Mouse (Mus musculus) olfactory bulb, adult 2 months (tissue): ENCODE data around the gene Phlpp2. TPM values are rescaled to one million over a fixed set of nuclear protein-coding genes. Genes with fewer than 3 reads are reported as not detected.

Source experiments
- H3K27ac ChIP-seq: fragments of 200-500 bp; 2 replicates; pipeline ENCODE4 v1.5.1; 2012; ENCODE audit warnings: low read depth, low read length; ENCODE audit not compliant: insufficient read depth
- H3K4me1 ChIP-seq: fragments of 200-500 bp; 2 replicates; pipeline ENCODE4 v1.6.1; 2012; ENCODE audit warnings: low read length; ENCODE audit not compliant: control insufficient read depth, insufficient read depth
- H3K4me3 ChIP-seq: fragments of 200-500 bp; 2 replicates; pipeline ENCODE4 v1.5.1; 2012; ENCODE audit warnings: mild to moderate bottlenecking, low read depth, low read length, moderate library complexity; ENCODE audit not compliant: insufficient read depth
- CTCF ChIP-seq: fragments of 200-500 bp; IDR thresholded peaks from 2 replicates; pipeline ENCODE4 v1.5.1; 2012; ENCODE audit warnings: low read depth, mild to moderate bottlenecking, low read length, moderate library complexity; ENCODE audit not compliant: insufficient read depth
- POLR2A ChIP-seq: fragments of 200-500 bp; IDR thresholded peaks from 2 replicates; pipeline ENCODE4 v1.6.1; 2012; ENCODE audit warnings: mild to moderate bottlenecking, low read depth, low read length, moderate library complexity; ENCODE audit not compliant: insufficient read depth
- WGBS: fragments of 180-500 bp; shearing (Covaris S2); methylation state at CpG from one replicate; pipeline ENCODE4 v1.1.7; 2018; 5-methylcytosine and 5-hydroxymethylcytosine counted together
- polyA plus RNA-seq: library from polyadenylated mRNA; stranded (reverse); fragments of >200 nt; gene quantifications from 2 replicates; pipeline ENCODE4 v1.2.4, GENCODE M21; 2012; ENCODE audit warnings: low replicate concordance; ENCODE audit not compliant: missing spikeins, insufficient read depth, insufficient read length

The Phlpp2 gene
- not detected in 2 replicates for polyA plus RNA-seq

GRCm38 (mm10) chr8:109868003-109868679 lies at the start of gene Phlpp2:
TSS of gene Phlpp2 (plus strand) at chr8:109868542.
- WGBS, result under 1% methylated on average over 42 of the region's 42 CpGs
- Histone ChIP-seq H3K4me3 (peak within 1 kb of the TSS; percentile 80), H3K27ac (no peak within 1 kb of the TSS), H3K4me1 (peaks cover 4% of the 10 kb centered on the region)
- TF ChIP-seq POLR2A (no peak), CTCF (0 out of 2 replicates have a peak, but pooled peaks have one; percentile 17)

DNA sequence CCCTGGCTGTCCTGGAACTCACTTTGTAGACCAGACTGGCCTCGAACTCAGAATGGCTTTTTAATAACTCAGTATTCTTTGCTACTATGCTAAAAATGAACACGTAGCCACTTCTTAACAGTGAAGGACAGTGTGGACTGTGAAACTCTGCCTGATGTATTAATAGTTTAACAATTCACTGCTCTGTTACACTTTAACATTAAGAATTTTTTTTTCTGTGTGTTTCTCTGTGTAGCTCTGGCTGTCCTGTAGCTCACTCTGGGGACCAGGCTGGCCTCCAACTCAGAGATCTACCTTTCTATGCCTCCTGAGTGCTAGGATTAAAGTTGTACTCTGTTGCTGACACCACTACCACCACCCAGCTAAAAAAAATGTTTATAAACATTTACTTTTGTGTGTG lies 44.8 kb upstream of the Phlpp2 start:
- WGBS, result 84% methylated on average over 2 of the region's 2 CpGs
- Histone ChIP-seq H3K4me3 (no peak overlapping the region), H3K27ac (no peak overlapping the region), H3K4me1 (no peaks in the 10 kb centered on the region)
- TF ChIP-seq CTCF, result no peak
- TF ChIP-seq POLR2A, result no peak

DNA sequence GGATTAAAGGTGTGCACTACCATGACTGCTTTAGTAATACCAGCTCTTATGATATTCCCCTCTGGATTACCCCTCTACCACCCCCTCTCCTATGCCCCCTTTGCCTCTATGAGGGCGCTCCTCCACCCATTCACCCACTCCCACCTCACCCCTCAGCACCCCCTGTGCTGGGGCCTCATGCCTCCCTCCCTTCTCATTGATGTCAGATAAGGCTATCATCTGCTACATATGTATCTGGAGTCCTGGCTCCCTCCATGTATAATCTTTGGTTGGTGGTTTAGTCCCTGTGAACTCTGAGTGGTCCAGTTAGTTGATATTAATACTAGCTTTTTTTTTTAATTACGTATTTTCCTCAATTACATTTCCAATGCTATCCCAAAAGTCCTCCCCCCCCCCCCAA lies 28.5 kb upstream of the Phlpp2 start:
- Histone ChIP-seq H3K4me3 (no peak overlapping the region), H3K4me1 (no peaks in the 10 kb centered on the region), H3K27ac (no peak overlapping the region)
- TF ChIP-seq POLR2A, result no peak
- TF ChIP-seq CTCF, result no peak
- 94% methylated on average over 2 of the region's 2 CpGs for WGBS

GRCm38 (mm10) chr8:109842468-109842867 lies 25.9 kb upstream of the Phlpp2 start:
- Histone ChIP-seq H3K4me3 (no peak overlapping the region), H3K27ac (no peak overlapping the region), H3K4me1 (no peaks in the 10 kb centered on the region)
- TF ChIP-seq CTCF, result no peak
- TF ChIP-seq POLR2A, result no peak
- WGBS, result 97% methylated on average over 1 of the region's 1 CpGs

- Histone ChIP-seq H3K4me3 (no peak overlapping the region), H3K4me1 (no peaks in the 10 kb centered on the region), H3K27ac (no peak overlapping the region)
- WGBS, result 76% methylated on average over 2 of the region's 2 CpGs
- TF ChIP-seq CTCF (no peak), POLR2A (no peak)
Measured at GRCm38 (mm10) chr8:109847866-109848265, 20.5 kb upstream of the Phlpp2 start.

DNA sequence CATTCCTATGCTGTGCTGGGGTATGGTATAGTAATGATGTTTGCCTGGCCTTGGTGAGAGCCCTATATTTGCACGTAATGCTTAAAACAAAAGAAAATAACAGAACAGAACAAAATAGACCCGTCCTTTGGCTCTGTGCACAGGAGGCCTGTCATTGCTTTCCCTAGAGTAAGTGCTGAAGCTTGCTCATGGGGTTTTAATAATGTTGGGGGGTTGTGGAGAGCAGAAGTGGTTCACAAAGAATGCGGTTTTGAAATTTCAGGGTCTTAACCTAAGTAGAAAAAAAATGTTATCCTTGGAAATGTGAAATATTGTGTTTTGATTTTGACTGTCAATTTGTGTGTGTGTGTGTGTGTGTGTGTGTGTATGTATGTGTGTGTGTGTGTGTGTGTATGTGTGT lies 19.4 kb upstream of the Phlpp2 start:
- Histone ChIP-seq H3K4me1 (no peaks in the 10 kb centered on the region), H3K4me3 (no peak overlapping the region), H3K27ac (no peak overlapping the region)
- WGBS, result 58% methylated on average over 3 of the region's 3 CpGs
- TF ChIP-seq POLR2A, result no peak
- no peak for TF ChIP-seq CTCF

- TF ChIP-seq POLR2A, result no peak
- TF ChIP-seq CTCF, result no peak
- H3K27ac ChIP-seq, result no peak overlapping the region
Measured at GRCm38 (mm10) chr8:109853423-109853822, 14.9 kb upstream of the Phlpp2 start.

GRCm38 (mm10) chr8:109854522-109854921 lies 13.8 kb upstream of the Phlpp2 start:
- WGBS, result 92% methylated on average over 4 of the region's 4 CpGs
- no peak overlapping the region for H3K27ac ChIP-seq
- TF ChIP-seq POLR2A, result no peak
- no peak for TF ChIP-seq CTCF
- no peaks in the 10 kb centered on the region for H3K4me1 ChIP-seq
- H3K4me3 ChIP-seq, result no peak overlapping the region

More at GRCm38 (mm10) chr8:109853423-109853822, 14.9 kb upstream of the Phlpp2 start:
- Histone ChIP-seq H3K4me1 (no peaks in the 10 kb centered on the region), H3K4me3 (no peak overlapping the region)
- WGBS, result 30% methylated on average over 6 of the region's 6 CpGs

DNA sequence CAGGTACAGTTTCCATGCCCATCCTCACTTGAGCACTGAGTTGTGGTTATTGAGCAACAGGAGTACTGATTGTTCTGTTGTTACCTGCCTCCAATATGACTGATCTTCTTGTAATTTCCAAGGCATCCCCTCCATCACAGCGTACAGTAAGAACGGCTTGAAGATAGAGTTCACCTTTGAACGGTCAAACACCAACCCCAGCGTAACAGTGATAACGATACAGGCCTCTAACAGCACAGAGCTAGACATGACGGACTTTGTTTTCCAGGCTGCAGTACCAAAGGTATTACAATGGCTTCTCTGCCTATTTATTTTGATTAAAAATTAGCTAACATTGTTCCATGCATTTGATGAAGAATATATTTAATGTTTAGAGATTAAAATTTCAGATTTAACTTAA lies 12.9 kb upstream of the Phlpp2 start:
- TF ChIP-seq POLR2A, result no peak
- no peak for TF ChIP-seq CTCF
- Histone ChIP-seq H3K4me1 (no peaks in the 10 kb centered on the region), H3K27ac (no peak overlapping the region), H3K4me3 (no peak overlapping the region)
- 96% methylated on average over 6 of the region's 6 CpGs for WGBS
